Mouse (Mus musculus) lung, embryonic 15.5 days (tissue): Measurements from ENCODE around the gene Zfp629. TPM values are rescaled to one million over a fixed set of nuclear protein-coding genes. Genes with fewer than 3 reads are reported as not detected.
"Not testable (repeated sequence)": the region's sequence is repeated elsewhere in the genome, so short reads cannot be mapped to it uniquely, and the experiment has no call there.

Experiments used
- ATAC-seq: fragments of 200-750 bp; cut with Nextera tagmentation; 2 replicates; pipeline ENCODE4 v1.8.0; 2017; ENCODE audit warnings: moderate number of reproducible peaks, borderline replicate concordance; ENCODE audit not compliant: low FRiP score, low TSS enrichment; ENCODE audit errors: extremely low read depth
- H3K27ac ChIP-seq: fragments of 300-500 bp; sonication (generic); 2 replicates; pipeline ENCODE4 v1.5.1; 2015; ENCODE audit warnings: moderate library complexity, mild to moderate bottlenecking, inconsistent platforms
- H3K27me3 ChIP-seq: fragments of 300-500 bp; sonication (generic); 2 replicates; pipeline ENCODE4 v1.6.1; 2015; ENCODE audit warnings: inconsistent platforms
- H3K36me3 ChIP-seq: fragments of 300-500 bp; sonication (generic); 2 replicates; pipeline ENCODE4 v1.6.1; 2015; ENCODE audit warnings: inconsistent platforms
- H3K4me1 ChIP-seq: fragments of 300-500 bp; sonication (generic); 2 replicates; pipeline ENCODE4 v1.6.1; 2015; ENCODE audit warnings: inconsistent platforms
- H3K4me2 ChIP-seq: fragments of 300-500 bp; sonication (generic); 2 replicates; pipeline ENCODE4 v1.6.1; 2015; ENCODE audit warnings: inconsistent platforms, mild to moderate bottlenecking, moderate library complexity
- H3K4me3 ChIP-seq: fragments of 300-500 bp; sonication (generic); 2 replicates; pipeline ENCODE4 v1.5.1; 2015; ENCODE audit warnings: mild to moderate bottlenecking, inconsistent platforms
- H3K9ac ChIP-seq: fragments of 300-500 bp; sonication (generic); 2 replicates; pipeline ENCODE4 v1.6.1; 2015; ENCODE audit warnings: inconsistent platforms
- H3K9me3 ChIP-seq: fragments of 300-500 bp; sonication (generic); 2 replicates; pipeline ENCODE4 v1.6.1; 2016; ENCODE audit warnings: inconsistent platforms
- WGBS: fragments of 180-500 bp; shearing (Covaris S2); methylation state at CpG from one replicate; pipeline ENCODE4 v1.1.7; 2015; 5-methylcytosine and 5-hydroxymethylcytosine counted together
- polyA plus RNA-seq: library from polyadenylated mRNA; unstranded; fragments of >200 nt; fragmentation: Nextera tagmentation; extraction: Ambion mirVana; gene quantifications from 2 replicates; pipeline ENCODE4 v1.2.1, GENCODE M21; 2015

The Zfp629 gene
- 12.1 and 12.2 TPM in 2 replicates for polyA plus RNA-seq

DNA sequence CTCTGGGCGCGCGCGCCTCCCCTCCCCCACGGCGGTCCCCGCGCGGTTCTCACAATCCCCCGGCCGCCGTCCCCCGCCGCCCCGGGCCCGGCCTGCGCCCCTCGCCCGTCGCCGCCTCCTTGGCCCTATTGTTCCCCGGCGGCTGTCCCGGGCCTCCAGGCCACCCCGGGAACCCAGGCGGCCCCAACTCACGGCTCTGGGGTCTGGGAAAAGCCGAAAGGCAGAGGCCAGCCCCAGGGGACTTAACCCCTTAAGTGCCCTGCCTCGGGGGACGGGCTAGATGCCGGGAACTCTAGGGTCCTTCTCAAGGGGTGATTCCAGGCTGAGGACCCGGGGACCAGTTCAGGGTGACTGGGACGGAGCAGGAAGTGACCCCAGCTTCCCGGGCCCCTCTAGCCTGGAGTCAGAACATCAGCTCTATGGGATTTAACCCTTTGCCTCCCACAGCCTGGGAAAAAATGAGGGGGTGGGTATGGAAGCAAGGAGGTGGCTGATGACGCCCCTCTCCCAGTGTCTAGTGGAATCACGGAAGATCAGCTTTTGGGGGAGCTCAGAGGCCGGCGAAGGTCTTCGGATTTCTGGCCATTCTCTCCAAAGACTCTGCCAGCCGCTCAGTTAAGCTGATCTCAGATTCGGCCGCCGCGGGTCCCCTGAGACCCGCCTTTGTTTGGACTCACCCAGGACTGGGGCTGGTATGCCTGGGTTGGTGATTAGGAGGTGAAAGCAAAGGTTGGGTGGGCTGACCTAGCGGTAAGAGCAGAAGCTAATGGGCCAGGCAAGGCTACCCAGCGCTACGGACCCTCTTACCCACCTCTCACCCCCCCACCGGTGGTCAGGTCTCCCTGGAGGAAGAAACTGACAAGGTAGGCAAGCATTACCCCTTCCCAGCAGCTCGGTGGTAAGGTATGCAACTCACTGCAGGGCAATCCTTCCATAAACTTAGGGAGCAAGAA lies at the start of gene Zfp629:
TSS of gene Zfp629 (minus strand) at position 907 of the 953 bp plus-strand sequence.
- no peaks in the 10 kb centered on the region for H3K27me3 ChIP-seq
- peak within 1 kb of the TSS; percentile 100 for H3K4me3 ChIP-seq
- no peaks in the 10 kb centered on the region for H3K9me3 ChIP-seq
- peaks cover 18% of the 10 kb centered on the region for H3K4me1 ChIP-seq
- H3K27ac ChIP-seq, result peak within 1 kb of the TSS; percentile 87
- 1% methylated on average over 49 of the region's 50 CpGs for WGBS
- H3K4me2 ChIP-seq, result peak within 1 kb of the TSS; percentile 73
- peaks cover 29% of the 10 kb centered on the region for H3K36me3 ChIP-seq
- peak within 1 kb of the TSS; percentile 93 for H3K9ac ChIP-seq
- ATAC-seq, result peak; percentile 90

DNA sequence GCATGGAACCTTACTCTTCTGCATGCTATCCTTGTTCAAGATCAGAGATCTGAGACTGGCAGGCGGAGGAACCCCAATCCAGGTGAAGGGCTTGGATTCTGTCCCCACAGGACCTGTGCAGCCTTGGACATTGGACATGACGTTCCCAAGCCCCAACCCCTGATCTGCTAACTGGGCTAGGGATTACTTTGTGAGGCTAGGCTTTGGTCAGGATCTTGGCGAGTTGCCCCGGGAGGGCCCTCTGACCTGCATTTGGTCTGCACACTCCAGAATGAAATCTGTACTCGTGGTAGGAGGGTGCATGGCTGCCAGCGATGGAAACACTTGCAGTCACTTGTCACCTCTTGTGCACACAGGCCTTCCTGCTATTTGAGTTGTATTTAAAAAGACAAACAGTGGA lies 47.3 kb upstream of the Zfp629 start:
- no peaks in the 10 kb centered on the region for H3K36me3 ChIP-seq
- no peak overlapping the region for H3K27ac ChIP-seq
- ATAC-seq, result no peak
- no peak overlapping the region for H3K9ac ChIP-seq
- H3K4me1 ChIP-seq, result no peaks in the 10 kb centered on the region
- H3K4me2 ChIP-seq, result no peak overlapping the region
- H3K9me3 ChIP-seq, result no peaks in the 10 kb centered on the region
- 75% methylated on average over 6 of the region's 6 CpGs for WGBS
- no peak overlapping the region for H3K4me3 ChIP-seq
- H3K27me3 ChIP-seq, result no peaks in the 10 kb centered on the region

DNA sequence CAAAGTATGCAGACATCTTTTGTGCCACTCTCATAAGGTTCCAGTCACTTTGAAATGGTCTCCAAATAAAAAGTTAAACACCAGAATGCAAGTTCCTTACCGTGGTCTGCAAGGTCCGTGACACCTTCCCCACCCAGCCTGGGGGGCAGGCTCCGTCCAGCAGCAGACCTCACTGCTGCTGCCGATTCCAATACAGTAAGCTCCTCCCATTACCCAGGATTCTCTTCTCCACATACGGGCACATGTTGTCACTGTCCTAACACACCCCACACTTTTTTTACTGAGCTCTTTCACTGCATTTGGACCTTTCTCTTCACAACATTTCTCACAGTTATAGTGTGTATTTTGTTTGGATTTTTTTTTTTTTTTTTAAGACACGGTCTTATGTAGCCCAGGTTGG lies 46.2 kb upstream of the Zfp629 start:
- Histone ChIP-seq H3K4me2 (no peak overlapping the region), H3K9me3 (no peaks in the 10 kb centered on the region), H3K36me3 (no peaks in the 10 kb centered on the region), H3K4me3 (no peak overlapping the region), H3K9ac (no peak overlapping the region), H3K27me3 (no peaks in the 10 kb centered on the region), H3K4me1 (no peaks in the 10 kb centered on the region), H3K27ac (no peak overlapping the region)
- WGBS, result 69% methylated on average over 6 of the region's 6 CpGs
- ATAC-seq, result no peak

GRCm38 (mm10) chr7:127660882-127661281 lies 45.3 kb upstream of the Zfp629 start:
- Histone ChIP-seq H3K27me3 (no peaks in the 10 kb centered on the region), H3K9ac (no peak overlapping the region), H3K27ac (no peak overlapping the region), H3K36me3 (no peaks in the 10 kb centered on the region), H3K4me2 (no peak overlapping the region), H3K4me1 (no peaks in the 10 kb centered on the region), H3K4me3 (no peak overlapping the region), H3K9me3 (no peaks in the 10 kb centered on the region)
- ATAC-seq, result no peak
- 72% methylated on average over 3 of the region's 3 CpGs for WGBS

DNA sequence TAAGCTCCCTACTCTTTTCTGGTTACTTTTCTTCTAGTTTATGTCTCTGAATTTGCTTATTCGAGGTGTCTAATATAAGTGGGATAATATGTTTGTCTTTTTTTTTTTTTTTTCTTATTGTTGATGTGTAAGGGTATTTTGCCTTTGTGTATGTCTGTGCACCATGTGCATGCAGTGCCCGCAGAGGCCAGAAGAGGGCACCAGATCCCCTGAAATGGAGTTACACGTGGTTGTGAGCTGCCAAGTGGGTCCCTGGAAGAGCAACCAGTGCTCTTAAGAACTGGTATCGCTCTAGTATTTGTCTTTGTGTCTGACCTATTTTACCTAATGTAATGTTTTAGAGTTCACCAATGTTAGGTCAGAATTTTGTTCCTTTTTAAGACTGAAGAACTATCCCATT lies 41.3 kb upstream of the Zfp629 start:
- WGBS, result 28% methylated on average over 4 of the region's 4 CpGs
- peaks cover 5% of the 10 kb centered on the region; the same call in 1 of the 2 replicates for H3K4me1 ChIP-seq
- H3K9me3 ChIP-seq, result no peaks in the 10 kb centered on the region

DNA sequence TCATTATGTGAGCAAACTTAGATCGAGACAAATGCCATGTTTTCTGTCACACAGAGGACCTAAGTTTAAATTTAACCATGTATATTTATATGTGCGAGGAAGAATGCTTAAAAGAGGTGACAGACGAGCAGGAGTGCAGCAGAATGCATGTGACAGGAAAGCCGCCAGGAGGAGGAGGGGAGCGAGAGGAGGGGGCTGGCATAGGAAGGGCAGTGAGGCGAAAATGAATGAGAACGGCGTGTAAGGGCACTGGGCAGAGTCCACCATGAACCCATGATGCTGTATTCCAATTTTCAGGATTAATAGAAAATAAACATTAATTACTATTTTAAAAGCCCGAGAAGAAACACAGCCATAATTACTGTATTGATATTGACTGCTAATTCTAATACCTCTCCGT lies 38.7 kb upstream of the Zfp629 start:
- H3K4me1 ChIP-seq, result peaks cover 7% of the 10 kb centered on the region; the same call in 1 of the 2 replicates
- 69% methylated on average over 10 of the region's 10 CpGs for WGBS
- no peak for ATAC-seq

More for the DNA sequence above, 41.3 kb upstream of the Zfp629 start:
- Histone ChIP-seq H3K4me3 (no peak overlapping the region), H3K27ac (no peak overlapping the region), H3K9ac (no peak overlapping the region), H3K27me3 (no peaks in the 10 kb centered on the region), H3K36me3 (no peaks in the 10 kb centered on the region), H3K4me2 (no peak overlapping the region)
- no peak for ATAC-seq

GRCm38 (mm10) chr7:127652050-127652449 lies 36.5 kb upstream of the Zfp629 start:
- Histone ChIP-seq H3K9me3 (no peaks in the 10 kb centered on the region), H3K4me1 (peaks cover 7% of the 10 kb centered on the region; the same call in 1 of the 2 replicates), H3K36me3 (no peaks in the 10 kb centered on the region), H3K4me2 (peak overlapping the region; percentile 42), H3K9ac (no peak overlapping the region), H3K27ac (no peak overlapping the region), H3K4me3 (peak overlapping the region; percentile 9), H3K27me3 (no peaks in the 10 kb centered on the region)
- WGBS, result 16% methylated on average over 18 of the region's 18 CpGs
- ATAC-seq, result 0 out of 2 replicates have a peak, but pooled peaks have one; percentile 35

More for the DNA sequence above, 38.7 kb upstream of the Zfp629 start:
- H3K27ac ChIP-seq, result no peak overlapping the region
- H3K36me3 ChIP-seq, result no peaks in the 10 kb centered on the region
- H3K4me3 ChIP-seq, result no peak overlapping the region
- no peak overlapping the region for H3K4me2 ChIP-seq
- H3K27me3 ChIP-seq, result no peaks in the 10 kb centered on the region
- H3K9ac ChIP-seq, result no peak overlapping the region
- no peaks in the 10 kb centered on the region for H3K9me3 ChIP-seq

- peak overlapping the region; percentile 42; the same call in 1 of the 2 replicates for H3K4me2 ChIP-seq
- no peak overlapping the region for H3K9ac ChIP-seq
- H3K9me3 ChIP-seq, result no peaks in the 10 kb centered on the region
- 0 out of 2 replicates have a peak overlapping the region, but pooled peaks have one; percentile 9 for H3K4me3 ChIP-seq
- 75% methylated on average over 3 of the region's 3 CpGs for WGBS
- H3K27me3 ChIP-seq, result no peaks in the 10 kb centered on the region
- peaks cover 7% of the 10 kb centered on the region; the same call in 1 of the 2 replicates for H3K4me1 ChIP-seq
- no peak overlapping the region for H3K27ac ChIP-seq
- H3K36me3 ChIP-seq, result no peaks in the 10 kb centered on the region
- ATAC-seq, result no peak
These were observed 36.0 kb upstream of the Zfp629 start for GRCm38 (mm10) chr7:127651624-127652023.

DNA sequence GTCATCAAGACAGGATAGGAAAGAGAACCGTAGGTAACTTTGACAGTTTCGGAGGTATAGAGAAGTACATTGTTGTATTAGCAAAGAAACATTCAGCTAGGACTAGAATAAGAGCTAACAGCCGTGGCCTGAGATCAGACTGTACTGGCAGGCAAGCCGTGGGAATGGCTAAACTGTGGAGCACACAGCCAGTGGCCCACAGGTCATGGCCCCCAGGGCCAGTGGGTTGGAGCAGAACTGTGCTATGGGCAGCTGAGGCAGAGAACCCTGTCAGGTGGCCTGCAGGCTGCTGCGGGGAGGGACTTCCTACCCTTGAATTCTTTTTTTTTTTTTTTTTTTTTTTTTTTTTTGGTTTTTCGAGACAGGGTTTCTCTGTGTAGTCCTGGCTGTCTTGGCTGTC lies 33.6 kb upstream of the Zfp629 start:
- Histone ChIP-seq H3K27me3 (no peaks in the 10 kb centered on the region), H3K36me3 (no peaks in the 10 kb centered on the region), H3K9ac (no peak overlapping the region), H3K4me1 (peaks cover 7% of the 10 kb centered on the region; the same call in 1 of the 2 replicates), H3K9me3 (no peaks in the 10 kb centered on the region), H3K4me2 (no peak overlapping the region), H3K27ac (no peak overlapping the region), H3K4me3 (no peak overlapping the region)
- 66% methylated on average over 6 of the region's 6 CpGs for WGBS
- no peak for ATAC-seq

DNA sequence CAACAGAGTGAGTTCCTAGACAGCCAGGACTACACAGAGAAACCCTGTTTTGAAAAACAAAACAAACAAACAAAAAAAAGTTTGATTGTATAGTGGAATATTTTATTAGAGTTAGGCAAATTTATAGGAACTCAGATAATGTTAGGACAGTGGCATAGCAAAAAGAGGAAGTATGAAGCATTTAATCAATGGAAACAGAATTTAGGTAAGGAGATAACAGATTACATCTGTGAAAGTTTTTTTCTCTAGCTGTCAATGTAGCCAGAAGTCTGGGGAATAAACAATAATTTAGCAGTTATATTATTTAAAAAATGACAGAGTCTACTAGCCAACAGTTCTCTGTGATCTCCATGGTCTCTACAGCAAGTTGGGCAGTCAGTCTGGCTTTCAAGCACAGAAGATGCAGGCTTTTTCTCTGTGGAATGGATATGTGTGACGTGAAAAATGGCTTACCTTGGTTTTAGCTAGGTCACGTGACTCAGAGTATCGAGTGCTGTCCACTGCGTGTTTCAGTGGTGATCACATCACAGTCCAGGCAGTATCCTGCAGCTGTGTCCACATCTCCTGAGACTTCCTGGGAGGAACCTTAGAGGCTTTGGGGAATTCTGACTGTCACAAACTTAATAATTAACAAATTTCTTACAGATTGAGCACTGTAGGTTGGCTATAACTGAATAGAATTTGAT lies 33.1 kb upstream of the Zfp629 start:
- Histone ChIP-seq H3K4me3 (no peak overlapping the region), H3K4me1 (peaks cover 7% of the 10 kb centered on the region; the same call in 1 of the 2 replicates), H3K4me2 (no peak overlapping the region), H3K36me3 (no peaks in the 10 kb centered on the region), H3K27me3 (no peaks in the 10 kb centered on the region), H3K9me3 (no peaks in the 10 kb centered on the region), H3K9ac (no peak overlapping the region), H3K27ac (no peak overlapping the region)
- no peak for ATAC-seq
- WGBS, result 43% methylated on average over 4 of the region's 4 CpGs

GRCm38 (mm10) chr7:127647576-127647975 lies 32.0 kb upstream of the Zfp629 start:
- not testable (repeated sequence) for H3K9me3 ChIP-seq, H3K27ac ChIP-seq, H3K9ac ChIP-seq, H3K4me3 ChIP-seq, ATAC-seq, H3K4me1 ChIP-seq, H3K27me3 ChIP-seq, H3K36me3 ChIP-seq, H3K4me2 ChIP-seq
- WGBS, result 83% methylated on average over 7 of the region's 7 CpGs

- no peak for ATAC-seq
- Histone ChIP-seq H3K9me3 (no peaks in the 10 kb centered on the region), H3K4me2 (no peak overlapping the region), H3K27ac (no peak overlapping the region), H3K4me1 (no peaks in the 10 kb centered on the region), H3K36me3 (no peaks in the 10 kb centered on the region), H3K27me3 (no peaks in the 10 kb centered on the region), H3K4me3 (no peak overlapping the region), H3K9ac (no peak overlapping the region)
- WGBS, result 81% methylated on average over 4 of the region's 4 CpGs
These were observed 30.8 kb upstream of the Zfp629 start for GRCm38 (mm10) chr7:127646363-127646762.
